Mouse (Mus musculus) heart, embryonic 14.5 days (tissue): Measurements from ENCODE around the gene Actr1b. TPM values are rescaled to one million over a fixed set of nuclear protein-coding genes. Genes with fewer than 3 reads are reported as not detected.

Experiments used
- ATAC-seq: fragments of 200-750 bp; cut with Nextera tagmentation; 2 replicates; pipeline ENCODE4 v1.8.0; 2017; ENCODE audit warnings: low read depth, moderate TSS enrichment; ENCODE audit not compliant: insufficient number of reproducible peaks, insufficient read depth, low FRiP score
- H3K27ac ChIP-seq, 2 experiments: fragments of 200-500 bp in 1 of 2; fragments of 300-500 bp in 1 of 2; sonication (generic) in 1 of 2; replicated peaks in 1 of 2; 2 replicates each; pipeline ENCODE4 v1.5.1; 2012 to 2014; ENCODE audit warnings: low read depth in 2 of 2, low read length in 2 of 2, control low read depth in 1 of 2, mild to moderate bottlenecking in 1 of 2, mixed read lengths in 1 of 2; ENCODE audit not compliant: control insufficient read depth in 1 of 2, insufficient read depth in 1 of 2
- H3K27me3 ChIP-seq: fragments of 300-500 bp; sonication (generic); 2 replicates; pipeline ENCODE4 v1.6.1; 2014; ENCODE audit warnings: mild to moderate bottlenecking, low read length, control low read depth; ENCODE audit not compliant: control insufficient read depth, insufficient read depth
- H3K36me3 ChIP-seq: fragments of 300-500 bp; sonication (generic); 2 replicates; pipeline ENCODE4 v1.6.1; 2014; ENCODE audit warnings: mild to moderate bottlenecking, control low read depth, low read length, mixed read lengths; ENCODE audit not compliant: control insufficient read depth, insufficient read depth
- H3K4me1 ChIP-seq, 2 experiments: fragments of 200-500 bp in 1 of 2; fragments of 300-500 bp in 1 of 2; sonication (generic) in 1 of 2; 2 replicates each; pipeline ENCODE4 v1.6.1; 2012 to 2014; ENCODE audit warnings: low read length in 2 of 2, control low read depth in 1 of 2, mixed read lengths in 1 of 2; ENCODE audit not compliant: control insufficient read depth in 2 of 2, insufficient read depth in 2 of 2
- H3K4me2 ChIP-seq: fragments of 300-500 bp; sonication (generic); 2 replicates; pipeline ENCODE4 v1.6.1; 2014; ENCODE audit warnings: mild to moderate bottlenecking, low read length
- H3K4me3 ChIP-seq, 2 experiments: fragments of 200-500 bp in 1 of 2; fragments of 300-500 bp in 1 of 2; sonication (generic) in 1 of 2; 2 replicates each; pipeline ENCODE4 v1.5.1; 2012 to 2014; ENCODE audit warnings: low read length in 2 of 2, mild to moderate bottlenecking in 2 of 2, control low read depth in 1 of 2, low read depth in 1 of 2, moderate library complexity in 1 of 2; ENCODE audit not compliant: control insufficient read depth in 1 of 2, insufficient read depth in 1 of 2
- H3K9ac ChIP-seq: fragments of 300-500 bp; sonication (generic); 2 replicates; pipeline ENCODE4 v1.6.1; 2014; ENCODE audit warnings: mild to moderate bottlenecking, low read length
- H3K9me3 ChIP-seq: fragments of 300-500 bp; sonication (generic); 2 replicates; pipeline ENCODE4 v1.6.1; 2016; ENCODE audit warnings: low read length, control low read depth; ENCODE audit not compliant: control insufficient read depth
- WGBS: fragments of 180-500 bp; shearing (Covaris S2); extraction: QIAGEN DNeasy Blood & Tissue Kit; methylation state at CpG from one replicate; pipeline ENCODE4 v1.1.7; 2014; 5-methylcytosine and 5-hydroxymethylcytosine counted together
- polyA plus RNA-seq: library from polyadenylated mRNA; unstranded; fragments of >200 nt; fragmentation: Nextera tagmentation; extraction: Ambion mirVana; gene quantifications from 2 replicates; pipeline ENCODE4 v1.2.1, GENCODE M21; 2014

The Actr1b gene
- polyA plus RNA-seq, 1 experiment from 2014 or later: 74.4 TPM

DNA sequence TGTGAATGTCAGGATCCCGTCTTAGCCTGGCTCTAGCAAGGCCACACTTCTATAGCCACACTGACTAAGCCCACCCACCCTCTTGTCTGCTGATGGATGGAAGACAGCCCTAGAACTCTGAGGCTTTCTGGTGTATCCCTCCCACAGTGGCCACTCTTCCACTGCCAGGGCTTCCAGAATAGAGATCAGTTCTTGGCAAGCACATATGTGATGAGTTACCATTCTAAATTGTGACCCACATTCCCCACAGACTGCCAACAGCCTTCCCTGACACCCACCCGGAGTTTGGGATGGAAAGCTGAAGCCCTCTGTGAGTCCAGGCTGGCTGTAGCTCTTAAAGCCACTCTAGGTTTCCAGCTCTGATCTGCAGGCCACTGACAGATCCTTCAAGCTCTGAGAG is 7.1 kb downstream of the Actr1b start:
- Histone ChIP-seq H3K36me3 (peaks cover 54% of the 10 kb centered on the region), H3K9ac (no peak overlapping the region), H3K27ac (no peak overlapping the region)

DNA sequence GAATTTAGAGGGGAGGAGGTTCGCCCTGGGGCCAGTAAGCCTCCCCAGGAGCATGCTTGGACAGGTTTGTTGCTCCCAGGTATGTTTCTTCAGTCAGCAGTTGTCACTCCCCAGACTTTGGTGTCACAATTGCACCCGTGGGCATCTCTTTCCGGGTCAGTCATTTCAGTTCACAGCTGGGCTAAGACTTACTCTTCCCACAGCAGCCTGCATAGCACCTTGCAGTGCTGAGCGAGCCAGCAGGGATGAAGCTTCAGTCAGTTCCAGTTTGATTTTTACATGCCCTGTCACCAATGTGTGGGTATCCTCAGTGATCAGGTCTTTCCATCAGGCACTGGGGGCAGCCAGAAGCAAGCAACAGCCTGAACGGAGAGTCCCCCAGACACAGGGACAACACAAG is 17.2 kb downstream of the Actr1b start:
- peaks cover 0 to 9% of the 10 kb centered on the region in 2 experiments; a peak in 2 of 4 replicates for H3K4me1 ChIP-seq
- no peaks in the 10 kb centered on the region for H3K27me3 ChIP-seq
- no peak for ATAC-seq
- 68% methylated on average over 5 of the region's 5 CpGs for WGBS
- H3K4me3 ChIP-seq: no peak overlapping the region
- no peak overlapping the region for H3K4me2 ChIP-seq
- H3K27ac ChIP-seq: no peak overlapping the region
- H3K9me3 ChIP-seq: no peaks in the 10 kb centered on the region
- H3K9ac ChIP-seq: no peak overlapping the region
- peaks cover 67% of the 10 kb centered on the region for H3K36me3 ChIP-seq

More for the DNA sequence above, 7.1 kb downstream of the Actr1b start:
- no peak overlapping the region for H3K4me3 ChIP-seq
- 59% methylated on average over 2 of the region's 2 CpGs for WGBS
- H3K9me3 ChIP-seq: no peaks in the 10 kb centered on the region
- no peak overlapping the region for H3K4me2 ChIP-seq
- H3K4me1 ChIP-seq: peaks cover 4 to 22% of the 10 kb centered on the region in 2 experiments
- H3K27me3 ChIP-seq: no peaks in the 10 kb centered on the region
- no peak for ATAC-seq

DNA sequence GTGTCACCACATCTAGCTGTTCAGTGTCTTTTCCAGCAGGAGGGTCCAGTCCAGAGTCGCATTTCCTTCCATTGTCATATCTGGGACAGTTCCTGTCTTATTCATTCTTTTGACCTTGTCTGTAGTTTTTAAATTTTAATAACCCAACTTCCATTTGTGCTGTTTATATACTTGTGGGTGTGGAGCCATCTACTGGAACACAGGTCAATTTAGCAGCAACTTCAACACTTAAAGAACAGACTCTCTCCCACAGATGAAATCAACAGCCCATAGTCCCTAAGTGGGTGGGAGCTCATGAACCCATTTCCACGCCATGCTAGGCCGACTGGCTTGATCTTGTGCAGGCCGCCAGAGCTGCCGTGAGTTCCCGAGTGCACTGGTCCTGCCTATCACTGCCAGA is 17.8 kb downstream of the Actr1b start:
- H3K27me3 ChIP-seq: no peaks in the 10 kb centered on the region

DNA sequence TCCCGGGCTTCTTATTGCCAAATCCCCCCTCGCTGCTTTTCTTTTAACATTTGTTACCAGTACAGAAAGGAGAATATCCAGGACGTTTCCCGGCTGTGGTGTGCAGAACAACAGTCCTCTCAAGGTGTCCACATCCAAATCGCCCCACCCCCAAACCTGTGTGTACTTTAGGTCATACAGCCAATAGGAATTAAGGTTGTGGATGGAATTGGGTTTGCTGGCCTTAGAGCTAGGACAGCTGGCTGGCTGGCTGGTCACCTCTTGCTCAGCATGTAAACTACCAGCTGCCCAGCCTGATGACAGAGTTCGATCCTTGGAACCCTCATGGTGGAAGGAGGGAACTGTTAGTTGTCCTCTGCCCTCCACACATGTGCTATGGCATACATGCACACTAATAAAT is 19.4 kb downstream of the Actr1b start:
- Histone ChIP-seq H3K4me2 (no peak overlapping the region), H3K9me3 (no peaks in the 10 kb centered on the region), H3K27ac (no peak overlapping the region), H3K36me3 (peaks cover 45% of the 10 kb centered on the region), H3K4me3 (no peak overlapping the region), H3K27me3 (no peaks in the 10 kb centered on the region), H3K9ac (no peak overlapping the region), H3K4me1 (peaks cover 3 to 9% of the 10 kb centered on the region in 2 experiments; a peak in 2 of 4 replicates)
- ATAC-seq: no peak
- 84% methylated on average over 6 of the region's 6 CpGs for WGBS

More for the DNA sequence above, 17.8 kb downstream of the Actr1b start:
- H3K4me1 ChIP-seq: peaks cover 0 to 9% of the 10 kb centered on the region in 2 experiments; a peak in 2 of 4 replicates
- H3K9ac ChIP-seq: no peak overlapping the region
- peaks cover 61% of the 10 kb centered on the region for H3K36me3 ChIP-seq
- no peak overlapping the region for H3K27ac ChIP-seq
- 36% methylated on average over 6 of the region's 6 CpGs for WGBS
- no peaks in the 10 kb centered on the region for H3K9me3 ChIP-seq
- no peak for ATAC-seq
- H3K4me2 ChIP-seq: no peak overlapping the region
- no peak overlapping the region for H3K4me3 ChIP-seq

DNA sequence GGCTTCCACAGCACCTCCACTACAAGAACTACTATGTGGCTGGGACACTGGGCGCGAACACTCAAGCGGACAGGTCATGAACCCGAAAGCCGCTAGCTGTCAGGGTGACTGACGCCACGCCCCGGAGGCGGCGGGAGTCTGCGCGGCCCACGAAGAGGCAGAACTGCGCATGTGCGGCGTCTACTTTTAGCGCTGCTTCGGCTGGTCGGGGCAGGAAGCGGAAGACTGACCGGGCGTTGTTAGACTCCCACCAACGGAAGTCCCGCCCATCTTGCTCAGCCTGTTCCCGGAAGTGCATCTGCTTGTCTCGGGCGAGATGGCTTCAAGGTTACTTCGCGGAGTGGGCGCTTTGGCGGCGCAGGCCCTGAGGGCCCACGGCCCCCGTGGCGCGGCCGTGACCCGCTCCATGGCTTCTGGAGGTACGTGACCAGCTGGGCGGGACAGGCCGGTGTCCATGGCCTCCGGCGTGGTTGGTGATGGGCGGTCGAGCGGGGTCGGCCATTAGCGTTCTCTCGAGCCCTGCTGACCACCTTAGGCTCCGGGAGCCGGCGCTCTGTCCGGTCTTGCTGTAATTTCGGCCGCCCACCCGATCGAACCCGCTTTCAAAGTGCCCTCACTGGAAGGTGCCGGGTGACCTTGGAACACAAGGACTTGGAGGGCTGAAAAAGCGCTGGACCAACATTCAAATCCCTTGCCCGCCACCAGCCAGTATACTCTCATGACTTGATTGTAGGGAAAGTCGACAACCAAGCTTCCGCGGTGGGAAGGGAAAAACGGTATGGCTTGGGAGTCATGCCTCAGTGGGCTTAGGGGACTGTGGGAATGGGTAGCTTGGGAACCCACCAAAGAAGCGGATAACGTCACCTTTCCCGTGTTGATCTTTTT is 22.7 kb downstream of the Actr1b start, which contains the start of gene Cox5b:
TSS of gene Cox5b (plus strand) at position 179 of the 885 bp plus-strand sequence.
- peak within 1 kb of the TSS; percentile 88 for H3K4me2 ChIP-seq
- peaks cover 30% of the 10 kb centered on the region for H3K36me3 ChIP-seq
- H3K27ac ChIP-seq: peak within 1 kb of the TSS; percentile 73 to 76
- peak within 1 kb of the TSS; percentile 71 to 79 for H3K4me3 ChIP-seq
- no peaks in the 10 kb centered on the region for H3K27me3 ChIP-seq
- H3K9me3 ChIP-seq: no peaks in the 10 kb centered on the region
- H3K4me1 ChIP-seq: peaks cover 3 to 9% of the 10 kb centered on the region in 2 experiments; a peak in 2 of 4 replicates
- under 1% methylated on average over 64 of the region's 68 CpGs for WGBS
- peak; percentile 94 for ATAC-seq
- peak within 1 kb of the TSS; percentile 91 for H3K9ac ChIP-seq

DNA sequence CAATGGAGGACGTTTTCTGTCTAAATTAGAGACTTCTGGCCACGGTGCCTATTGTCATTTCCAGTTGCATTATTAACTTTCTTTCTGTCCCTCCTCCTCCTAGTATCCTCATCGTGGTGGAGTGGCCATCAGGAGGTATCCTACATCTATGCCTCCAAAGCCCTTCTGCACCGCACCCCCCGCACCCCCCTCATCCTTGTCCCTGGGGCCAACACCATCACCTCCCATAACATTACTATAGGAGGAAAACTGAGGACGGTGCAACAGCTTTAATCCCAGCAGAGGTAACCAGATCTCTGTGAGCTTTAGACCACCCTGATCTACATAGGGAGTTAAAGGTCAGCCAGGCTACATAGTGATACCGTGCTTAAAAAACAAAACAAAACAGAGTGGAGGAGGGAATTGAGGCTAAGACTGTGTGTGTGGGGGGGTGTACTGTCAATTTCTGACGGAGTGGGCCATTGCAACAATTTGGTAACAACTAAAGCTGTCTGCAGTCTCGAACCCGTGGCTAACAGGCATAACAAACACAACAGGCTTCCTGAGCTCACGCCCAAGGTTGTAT is 23.5 kb downstream of the Actr1b start:
- peak overlapping the region; percentile 58 for H3K4me2 ChIP-seq
- peak overlapping the region; percentile 38 for H3K9ac ChIP-seq
- H3K27me3 ChIP-seq: no peaks in the 10 kb centered on the region
- peak overlapping the region; percentile 59 to 74; a peak in 3 of 4 replicates for H3K27ac ChIP-seq
- no peaks in the 10 kb centered on the region for H3K9me3 ChIP-seq
- WGBS: 60% methylated on average over 11 of the region's 11 CpGs
- H3K36me3 ChIP-seq: peaks cover 30% of the 10 kb centered on the region
- H3K4me3 ChIP-seq: peak overlapping the region; percentile 44 to 79
- peak; percentile 2; the same call in 1 of the 2 replicates for ATAC-seq
- H3K4me1 ChIP-seq: peaks cover 3 to 9% of the 10 kb centered on the region in 2 experiments; a peak in 2 of 4 replicates

DNA sequence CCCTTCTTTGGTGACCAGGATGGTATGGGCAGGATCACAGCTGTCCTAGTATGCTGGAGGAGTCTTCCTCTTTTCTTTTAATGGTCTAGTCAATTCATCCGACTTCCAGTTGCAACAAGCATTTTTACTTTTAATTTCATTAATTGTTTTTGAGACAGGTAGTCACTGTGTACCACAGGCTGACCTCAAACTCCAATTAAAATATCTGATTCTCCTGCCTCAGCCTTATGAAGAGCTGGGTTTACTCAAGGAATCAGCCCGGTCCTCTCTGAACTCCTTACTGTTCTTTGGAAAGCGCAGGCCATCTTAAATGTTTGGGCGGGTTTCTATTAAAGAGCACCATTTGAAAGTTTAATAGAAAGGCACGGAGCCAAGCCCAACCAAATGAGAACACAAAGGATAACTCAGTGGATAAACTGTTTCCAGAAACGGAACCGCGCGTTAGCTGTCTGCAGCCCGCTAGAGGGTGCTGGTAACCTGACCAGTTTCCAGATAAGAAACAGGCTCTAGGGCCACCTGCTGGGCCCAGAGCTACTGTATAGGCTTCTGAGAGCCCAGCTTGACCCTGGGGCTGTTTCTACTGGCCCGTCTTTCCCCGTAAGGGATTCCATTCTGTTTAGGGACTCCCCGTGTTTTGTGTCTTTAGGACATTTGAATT is 30.3 kb downstream of the Actr1b start:
- H3K4me1 ChIP-seq: no peaks in the 10 kb centered on the region
- H3K9me3 ChIP-seq: no peaks in the 10 kb centered on the region
- no peak overlapping the region for H3K4me3 ChIP-seq
- H3K27me3 ChIP-seq: no peaks in the 10 kb centered on the region
- no peak overlapping the region for H3K27ac ChIP-seq
- H3K9ac ChIP-seq: no peak overlapping the region
- ATAC-seq: peak; percentile 56; the same call in 1 of the 2 replicates
- H3K36me3 ChIP-seq: no peaks in the 10 kb centered on the region
- 11% methylated on average over 13 of the region's 13 CpGs for WGBS
- H3K4me2 ChIP-seq: no peak overlapping the region
